Mouse (Mus musculus): Measurements from ENCODE around the gene Mapk8. TPM values are rescaled to one million over a fixed set of nuclear protein-coding genes. Genes with fewer than 3 reads are reported as not detected.
A peak's percentile ranks its signal among the peaks of the same experiment; 100 is the strongest.

Mapk8 gene
- polyA plus RNA-seq (2011; ENCODE audit: insufficient read depth, insufficient read length, low replicate concordance, missing spikeins): 4.3 and 14.3 TPM in 2 replicates

GRCm38 (mm10) chr14:33447027-33447569, at the start of gene Mapk8:
Mapk8 (minus strand) TSS chr14:33447158.
- Histone ChIP-seq H3K4me3 (replicated peaks; ENCODE audit: control insufficient read depth, low read depth, low read length) (peak within 1 kb of the TSS; percentile 82), H3K4me1 (ENCODE audit: control insufficient read depth, insufficient read depth, low read length) (no peaks in the 10 kb centered on the region; the same call in 1 of the 2 replicates), H3K27ac (ENCODE audit: control insufficient read depth, insufficient read depth, low read depth, low read length, poor library complexity) (peak within 1 kb of the TSS; percentile 80)
- TF ChIP-seq POLR2A (IDR thresholded peaks at IDR 0.05; ENCODE audit: borderline replicate concordance, control insufficient read depth, low read depth, low read length) (peak; percentile 80; the same call in 1 of the 2 replicates), CTCF (IDR thresholded peaks at IDR 0.05; ENCODE audit: control insufficient read depth, insufficient read depth, low read length) (no peak)
- WGBS: under 1% methylated on average over 68 of the region's 70 CpGs

- 70% methylated on average over 4 of the region's 4 CpGs for WGBS
- TF ChIP-seq CTCF (IDR thresholded peaks at IDR 0.05; ENCODE audit: control insufficient read depth, insufficient read depth, low read length) (no peak), POLR2A (IDR thresholded peaks at IDR 0.05; ENCODE audit: borderline replicate concordance, control insufficient read depth, low read depth, low read length) (no peak)
- H3K27ac ChIP-seq (ENCODE audit: control insufficient read depth, insufficient read depth, low read depth, low read length, poor library complexity): no peak overlapping the region
- H3K4me3 ChIP-seq (replicated peaks; ENCODE audit: control insufficient read depth, low read depth, low read length): no peak overlapping the region
- H3K4me1 ChIP-seq (ENCODE audit: control insufficient read depth, insufficient read depth, low read length): no peaks in the 10 kb centered on the region
These were observed 48.3 kb upstream of the Mapk8 start for GRCm38 (mm10) chr14:33495226-33495625.

GRCm38 (mm10) chr14:33487805-33488550, 41.0 kb upstream of the Mapk8 start:
- no peaks in the 10 kb centered on the region for H3K4me1 ChIP-seq (ENCODE audit: control insufficient read depth, insufficient read depth, low read length)

GRCm38 (mm10) chr14:33481991-33482390, 35.0 kb upstream of the Mapk8 start:
- WGBS: 95% methylated on average over 3 of the region's 3 CpGs
- no peak for TF ChIP-seq CTCF (IDR thresholded peaks at IDR 0.05; ENCODE audit: control insufficient read depth, insufficient read depth, low read length)
- no peak for TF ChIP-seq POLR2A (IDR thresholded peaks at IDR 0.05; ENCODE audit: borderline replicate concordance, control insufficient read depth, low read depth, low read length)
- Histone ChIP-seq H3K4me1 (ENCODE audit: control insufficient read depth, insufficient read depth, low read length) (no peaks in the 10 kb centered on the region), H3K4me3 (replicated peaks; ENCODE audit: control insufficient read depth, low read depth, low read length) (no peak overlapping the region), H3K27ac (ENCODE audit: control insufficient read depth, insufficient read depth, low read depth, low read length, poor library complexity) (no peak overlapping the region)

More at GRCm38 (mm10) chr14:33487805-33488550, 41.0 kb upstream of the Mapk8 start:
- TF ChIP-seq CTCF (IDR thresholded peaks at IDR 0.05; ENCODE audit: control insufficient read depth, insufficient read depth, low read length) (no peak), POLR2A (IDR thresholded peaks at IDR 0.05; ENCODE audit: borderline replicate concordance, control insufficient read depth, low read depth, low read length) (no peak)
- 79% methylated on average over 15 of the region's 15 CpGs for WGBS
- no peak overlapping the region for H3K4me3 ChIP-seq (replicated peaks; ENCODE audit: control insufficient read depth, low read depth, low read length)
- no peak overlapping the region for H3K27ac ChIP-seq (ENCODE audit: control insufficient read depth, insufficient read depth, low read depth, low read length, poor library complexity)

GRCm38 (mm10) chr14:33476094-33476760, 29.3 kb upstream of the Mapk8 start:
- no peaks in the 10 kb centered on the region for H3K4me1 ChIP-seq (ENCODE audit: control insufficient read depth, insufficient read depth, low read length)
- H3K27ac ChIP-seq (ENCODE audit: control insufficient read depth, insufficient read depth, low read depth, low read length, poor library complexity): no peak overlapping the region
- H3K4me3 ChIP-seq (replicated peaks; ENCODE audit: control insufficient read depth, low read depth, low read length): no peak overlapping the region
- WGBS: 27% methylated on average over 3 of the region's 3 CpGs
- TF ChIP-seq POLR2A (IDR thresholded peaks at IDR 0.05; ENCODE audit: borderline replicate concordance, control insufficient read depth, low read depth, low read length) (no peak), CTCF (IDR thresholded peaks at IDR 0.05; ENCODE audit: control insufficient read depth, insufficient read depth, low read length) (no peak)

- TF ChIP-seq POLR2A (IDR thresholded peaks at IDR 0.05; ENCODE audit: borderline replicate concordance, control insufficient read depth, low read depth, low read length): no peak
- no peaks in the 10 kb centered on the region for H3K4me1 ChIP-seq (ENCODE audit: control insufficient read depth, insufficient read depth, low read length)
- WGBS: 57% methylated on average over 2 of the region's 2 CpGs
- no peak overlapping the region for H3K27ac ChIP-seq (ENCODE audit: control insufficient read depth, insufficient read depth, low read depth, low read length, poor library complexity)
- no peak overlapping the region for H3K4me3 ChIP-seq (replicated peaks; ENCODE audit: control insufficient read depth, low read depth, low read length)
These were observed 27.5 kb upstream of the Mapk8 start for GRCm38 (mm10) chr14:33474461-33474860.

- TF ChIP-seq POLR2A (IDR thresholded peaks at IDR 0.05; ENCODE audit: borderline replicate concordance, control insufficient read depth, low read depth, low read length) (no peak), CTCF (IDR thresholded peaks at IDR 0.05; ENCODE audit: control insufficient read depth, insufficient read depth, low read length) (no peak)
- Histone ChIP-seq H3K4me3 (replicated peaks; ENCODE audit: control insufficient read depth, low read depth, low read length) (no peak within 1 kb of the TSS), H3K4me1 (ENCODE audit: control insufficient read depth, insufficient read depth, low read length) (no peaks in the 10 kb centered on the region), H3K27ac (ENCODE audit: control insufficient read depth, insufficient read depth, low read depth, low read length, poor library complexity) (no peak within 1 kb of the TSS)
- WGBS: 73% methylated on average over 3 of the region's 3 CpGs
These were observed 24.4 kb upstream of the Mapk8 start, which contains the start of gene Frmpd2 for GRCm38 (mm10) chr14:33471331-33471730. Frmpd2 (plus strand) TSS chr14:33471696.

- TF ChIP-seq CTCF (IDR thresholded peaks at IDR 0.05; ENCODE audit: control insufficient read depth, insufficient read depth, low read length): no peak
- TF ChIP-seq POLR2A (IDR thresholded peaks at IDR 0.05; ENCODE audit: borderline replicate concordance, control insufficient read depth, low read depth, low read length): no peak
- H3K4me1 ChIP-seq (ENCODE audit: control insufficient read depth, insufficient read depth, low read length): no peaks in the 10 kb centered on the region
- no peak overlapping the region for H3K27ac ChIP-seq (ENCODE audit: control insufficient read depth, insufficient read depth, low read depth, low read length, poor library complexity)
- H3K4me3 ChIP-seq (replicated peaks; ENCODE audit: control insufficient read depth, low read depth, low read length): no peak overlapping the region
- WGBS: 63% methylated on average over 6 of the region's 6 CpGs
These were observed 20.8 kb upstream of the Mapk8 start for GRCm38 (mm10) chr14:33467766-33468165.
